Mouse (Mus musculus) mammary gland, adult 2 months (tissue): ENCODE results near the gene Psmb11. TPM values are rescaled to one million over a fixed set of nuclear protein-coding genes. Genes with fewer than 3 reads are reported as not detected.

Experiments used
- polyA plus RNA-seq: library from polyadenylated mRNA; depleted of rRNA; stranded (reverse); fragments of >200 nt; gene quantifications from 2 replicates; pipeline ENCODE4 v1.2.3, GENCODE M21; 2012; ENCODE audit warnings: low replicate concordance; rRNA removed

Psmb11 gene
- 0.19 TPM in 1 of 2 replicates, not detected in the other for polyA plus RNA-seq

GRCm38 (mm10) chr14:54621133-54621532 is at the start of gene Psmb11:
TSS of gene Psmb11 (plus strand) at chr14:54621433.

GRCm38 (mm10) chr14:54577089-54577982 is 43.9 kb upstream of the Psmb11 start, which contains the start of gene Ajuba:
TSS of gene Ajuba (minus strand) at chr14:54577558.

GRCm38 (mm10) chr14:54605752-54606321 is 15.4 kb upstream of the Psmb11 start, which contains the start of gene 4931414P19Rik:
TSS of gene 4931414P19Rik (minus strand) at chr14:54605993.

GRCm38 (mm10) chr14:54617897-54618365 is 3.3 kb upstream of the Psmb11 start, which contains the start of gene Psmb5:
TSS of gene Psmb5 (minus strand) at chr14:54618022.

GRCm38 (mm10) chr14:54640946-54641304 is 19.7 kb downstream of the Psmb11 start, which contains the start of gene Gm17606:
TSS of gene Gm17606 (plus strand) at chr14:54640952.

GRCm38 (mm10) chr14:54641305-54641969 is 20.2 kb downstream of the Psmb11 start, which contains the start of gene Cdh24:
TSS of gene Cdh24 (minus strand) at chr14:54641364.

Other genes with a start within 250 kb of the Psmb11 start
- gene Slc7a7, start 203.7 kb upstream of the Psmb11 start, polyA plus RNA-seq = 18.1 and 27.2 TPM in 2 replicates
- 132 and 438 TPM in 2 replicates for gene Mrpl52, start 194.5 kb upstream of the Psmb11 start, polyA plus RNA-seq
- 298 and 523 TPM in 2 replicates for gene Mmp14, start 189.8 kb upstream of the Psmb11 start, polyA plus RNA-seq
- 161 and 252 TPM in 2 replicates for gene Lrp10, start 157.3 kb upstream of the Psmb11 start, polyA plus RNA-seq
- 0.49 and 0.55 TPM in 2 replicates for gene Rem2, start 145.3 kb upstream of the Psmb11 start, polyA plus RNA-seq
- gene Prmt5, start 103.9 kb upstream of the Psmb11 start, polyA plus RNA-seq = 27.1 and 42.3 TPM in 2 replicates
- 9.0 and 11.4 TPM in 2 replicates for gene Haus4, start 66.8 kb upstream of the Psmb11 start, polyA plus RNA-seq
- 18.0 and 23.6 TPM in 2 replicates for gene Ajuba, start 43.9 kb upstream of the Psmb11 start, polyA plus RNA-seq
- 3.0 and 8.9 TPM in 2 replicates for gene 4931414P19Rik, start 15.4 kb upstream of the Psmb11 start, polyA plus RNA-seq
- 175 and 188 TPM in 2 replicates for gene Psmb5, start 3.4 kb upstream of the Psmb11 start, polyA plus RNA-seq
- gene Gm17606, start 19.5 kb downstream of the Psmb11 start, polyA plus RNA-seq = not detected in 2 replicates
- 4.4 and 7.5 TPM in 2 replicates for gene Cdh24, start 19.9 kb downstream of the Psmb11 start, polyA plus RNA-seq
- gene 1700123O20Rik, start 64.8 kb downstream of the Psmb11 start, polyA plus RNA-seq = 52.1 and 110 TPM in 2 replicates
- gene Acin1, start 65.5 kb downstream of the Psmb11 start, polyA plus RNA-seq = 122 and 125 TPM in 2 replicates
- 0.06 and 0.12 TPM in 2 replicates for gene Gm29776, start 77.4 kb downstream of the Psmb11 start, polyA plus RNA-seq
- 2.1 and 3.1 TPM in 2 replicates for gene Cebpe, start 90.7 kb downstream of the Psmb11 start, polyA plus RNA-seq
- gene Slc7a8, start 160.5 kb downstream of the Psmb11 start, polyA plus RNA-seq = 11.6 and 16.1 TPM in 2 replicates
- 0.29 TPM in 1 of 2 replicates, not detected in the other for gene Rnf212b, start 192.7 kb downstream of the Psmb11 start, polyA plus RNA-seq
- gene Homez, start 249.5 kb downstream of the Psmb11 start, polyA plus RNA-seq = 3.5 and 9.6 TPM in 2 replicates